Mouse (Mus musculus): ENCODE results near the gene Papolg. TPM values are rescaled to one million over a fixed set of nuclear protein-coding genes. Genes with fewer than 3 reads are reported as not detected.

Papolg gene
- total RNA-seq (2023): 28.9 TPM

GRCm38 (mm10) chr11:23895060-23895426 lies at the start of gene Papolg:
TSS of gene Papolg (minus strand) at chr11:23895253.

Other genes starting within 250 kb of the Papolg start
- gene Pus10, start 229.6 kb downstream of the Papolg start, total RNA-seq (2023): 21.4 TPM
- gene Pex13, start 229.3 kb downstream of the Papolg start, total RNA-seq (2023): 15.7 TPM
- 96.2 TPM for gene Rel, start 124.3 kb downstream of the Papolg start, total RNA-seq (2023)
- not detected for gene A830031A19Rik, start 179.8 kb upstream of the Papolg start, total RNA-seq (2023)
- 13.3 TPM for gene Bcl11a, start 182.8 kb upstream of the Papolg start, total RNA-seq (2023)

Data from CD4-positive naive resting alpha-beta T cell, adult 76 days (primary cell).